Mouse (Mus musculus): ENCODE data around the gene Trappc6b.

- TF ChIP-seq CTCF (IDR thresholded peaks at IDR 0.05; ENCODE audit: borderline replicate concordance, control insufficient read depth, extremely low read depth, insufficient read depth, low read length, poor library complexity) (no peak), POLR2A (IDR thresholded peaks at IDR 0.05; ENCODE audit: control insufficient read depth, extremely low read depth, insufficient read depth, low read length, poor library complexity) (no peak)
Observed at GRCm38 (mm10) chr12:59095104-59096025, 34.1 kb upstream of the Trappc6b start, which contains the start of gene Mia2.

All from thymus, adult 2 months (tissue).